Mouse (Mus musculus) ES-Bruce4 (cell line): Measurements from ENCODE around the gene Nos3. TPM values are rescaled to one million over a fixed set of nuclear protein-coding genes. Genes with fewer than 3 reads are reported as not detected.
A peak's percentile ranks its signal among the peaks of the same experiment; 100 is the strongest.

Source experiments
- H3K27ac ChIP-seq: 2 replicates; pipeline ENCODE4 v1.5.1; 2012; ENCODE audit warnings: low read length, inconsistent platforms; ENCODE audit not compliant: insufficient read depth
- H3K27me3 ChIP-seq: 2 replicates; pipeline ENCODE4 v1.6.1; 2012; ENCODE audit warnings: mild to moderate bottlenecking, low read length, inconsistent platforms; ENCODE audit not compliant: control insufficient read depth, poor library complexity, insufficient read depth, severe bottlenecking
- H3K36me3 ChIP-seq: 2 replicates; pipeline ENCODE4 v1.6.1; 2012; ENCODE audit warnings: inconsistent platforms, mild to moderate bottlenecking, low read length, moderate library complexity; ENCODE audit not compliant: control insufficient read depth, poor library complexity, insufficient read depth, severe bottlenecking
- H3K4me1 ChIP-seq: one replicate; pipeline ENCODE4 v1.8.1; 2011; ENCODE audit warnings: low read length; ENCODE audit not compliant: control insufficient read depth, insufficient read depth
- H3K4me3 ChIP-seq: 2 replicates; pipeline ENCODE4 v1.5.1; 2011; ENCODE audit warnings: low read depth, mild to moderate bottlenecking, low read length
- H3K9ac ChIP-seq: 2 replicates; pipeline ENCODE4 v1.6.1; 2012; ENCODE audit warnings: low read depth, mild to moderate bottlenecking, inconsistent platforms; ENCODE audit not compliant: poor library complexity, severe bottlenecking
- H3K9me3 ChIP-seq: replicated peaks from 2 replicates; pipeline ENCODE4 v1.6.1; 2012; ENCODE audit warnings: mild to moderate bottlenecking, low read length, inconsistent platforms; ENCODE audit not compliant: control insufficient read depth, poor library complexity, insufficient read depth, severe bottlenecking
- CTCF ChIP-seq: IDR thresholded peaks from one replicate; pipeline ENCODE4 v1.8.1; 2011; ENCODE audit warnings: low read depth, low read length
- EP300 ChIP-seq: IDR thresholded peaks from 2 replicates; pipeline ENCODE4 v1.6.1; 2011; ENCODE audit warnings: low read depth, low read length; ENCODE audit not compliant: insufficient read depth
- POLR2A ChIP-seq: IDR thresholded peaks from one replicate; pipeline ENCODE4 v1.8.1; 2011; ENCODE audit warnings: low read length; ENCODE audit not compliant: insufficient read depth
- polyA plus RNA-seq: library from polyadenylated mRNA; stranded (reverse); fragments of >200 nt; gene quantifications from 2 replicates; pipeline ENCODE4 v1.2.4, GENCODE M21; 2011; ENCODE audit warnings: low read depth; ENCODE audit not compliant: missing spikeins, insufficient read depth, insufficient read length

Gene Nos3
- polyA plus RNA-seq, 1 experiment: 1.2 TPM

GRCm38 (mm10) chr5:24413938-24414337 is 49.3 kb downstream of the Nos3 start:
- Histone ChIP-seq H3K9ac (no peak overlapping the region), H3K4me3 (peak overlapping the region; percentile 38), H3K4me1 (peaks cover 3% of the 10 kb centered on the region), H3K9me3 (no peaks in the 10 kb centered on the region), H3K36me3 (no peaks in the 10 kb centered on the region), H3K27me3 (no peaks in the 10 kb centered on the region), H3K27ac (no peak overlapping the region)
- TF ChIP-seq POLR2A: no peak
- TF ChIP-seq CTCF: no peak
- no peak for TF ChIP-seq EP300

GRCm38 (mm10) chr5:24416222-24416736 is 51.7 kb downstream of the Nos3 start:
- H3K9me3 ChIP-seq: no peaks in the 10 kb centered on the region
- TF ChIP-seq POLR2A (no peak), CTCF (peak; percentile 56)
- H3K4me3 ChIP-seq: peak overlapping the region; percentile 40
- H3K27me3 ChIP-seq: no peaks in the 10 kb centered on the region
- peaks cover 3% of the 10 kb centered on the region for H3K4me1 ChIP-seq
- no peak overlapping the region for H3K9ac ChIP-seq
- no peaks in the 10 kb centered on the region for H3K36me3 ChIP-seq
- H3K27ac ChIP-seq: no peak overlapping the region

- no peak overlapping the region for H3K9ac ChIP-seq
- no peak overlapping the region for H3K27ac ChIP-seq
- no peak overlapping the region for H3K4me3 ChIP-seq
- TF ChIP-seq CTCF: no peak
- no peak for TF ChIP-seq EP300
- no peak for TF ChIP-seq POLR2A
- no peaks in the 10 kb centered on the region for H3K36me3 ChIP-seq
- H3K9me3 ChIP-seq: no peaks in the 10 kb centered on the region
- H3K27me3 ChIP-seq: no peaks in the 10 kb centered on the region
- H3K4me1 ChIP-seq: peaks cover 3% of the 10 kb centered on the region
Observed at GRCm38 (mm10) chr5:24417587-24417986, 53.0 kb downstream of the Nos3 start.

GRCm38 (mm10) chr5:24420381-24420780 is 55.8 kb downstream of the Nos3 start:
- Histone ChIP-seq H3K27ac (no peak overlapping the region), H3K4me1 (peaks cover 3% of the 10 kb centered on the region), H3K9ac (no peak overlapping the region), H3K9me3 (no peaks in the 10 kb centered on the region), H3K27me3 (no peaks in the 10 kb centered on the region), H3K4me3 (no peak overlapping the region), H3K36me3 (no peaks in the 10 kb centered on the region)
- TF ChIP-seq CTCF: no peak

- H3K27ac ChIP-seq: peak within 1 kb of the TSS; percentile 24; the same call in 1 of the 2 replicates
- no peaks in the 10 kb centered on the region for H3K27me3 ChIP-seq
- peak within 1 kb of the TSS; percentile 81 for H3K9ac ChIP-seq
- no peaks in the 10 kb centered on the region for H3K36me3 ChIP-seq
- H3K4me1 ChIP-seq: peaks cover 10% of the 10 kb centered on the region
- no peaks in the 10 kb centered on the region for H3K9me3 ChIP-seq
- TF ChIP-seq POLR2A: peak; percentile 39
- TF ChIP-seq EP300: no peak
- H3K4me3 ChIP-seq: peak within 1 kb of the TSS; percentile 98
Observed at GRCm38 (mm10) chr5:24423129-24424003, 58.8 kb downstream of the Nos3 start, which contains the start of the genes Cdk5 and Slc4a2. Gene Cdk5 (minus strand): TSS chr5:24423530. Gene Slc4a2 (plus strand): TSS chr5:24423837.

GRCm38 (mm10) chr5:24424004-24424781 is 59.6 kb downstream of the Nos3 start:
- Histone ChIP-seq H3K9ac (peak overlapping the region; percentile 81), H3K36me3 (no peaks in the 10 kb centered on the region), H3K27ac (peak overlapping the region; percentile 24; the same call in 1 of the 2 replicates), H3K4me3 (peak overlapping the region; percentile 79), H3K27me3 (no peaks in the 10 kb centered on the region), H3K9me3 (no peaks in the 10 kb centered on the region), H3K4me1 (peaks cover 10% of the 10 kb centered on the region)
- TF ChIP-seq POLR2A (no peak), EP300 (no peak), CTCF (no peak)
